Mouse (Mus musculus) bone marrow macrophage, adult 2 months (primary cell): ENCODE results near the gene Cyp24a1.

Experiments used
- CTCF ChIP-seq: IDR thresholded peaks from 2 replicates; pipeline ENCODE4 v1.5.1; 2012; ENCODE audit warnings: low read depth, mild to moderate bottlenecking, low read length, moderate library complexity
- POLR2A ChIP-seq: IDR thresholded peaks from 2 replicates; pipeline ENCODE4 v1.6.1; 2012; ENCODE audit warnings: mild to moderate bottlenecking, low read depth, low read length, borderline replicate concordance

- no peak for TF ChIP-seq CTCF
- no peak for TF ChIP-seq POLR2A
Measured at GRCm38 (mm10) chr2:170545745-170546144, 48.8 kb upstream of the Cyp24a1 start.
